Mouse (Mus musculus) embryonic facial prominence, embryonic 12.5 days (tissue): ENCODE measurements around the gene Ptx4. TPM values are rescaled to one million over a fixed set of nuclear protein-coding genes. Genes with fewer than 3 reads are reported as not detected.
"Not testable (repeated sequence)": the region's sequence is repeated elsewhere in the genome, so short reads cannot be mapped to it uniquely, and the experiment has no call there.

Experiments used
- ATAC-seq: fragments of 200-750 bp; cut with Nextera tagmentation; 2 replicates; pipeline ENCODE4 v1.8.0; 2017; ENCODE audit not compliant: insufficient number of reproducible peaks, insufficient read depth, low FRiP score, low TSS enrichment
- H3K27ac ChIP-seq: fragments of 300-500 bp; sonication (generic); 2 replicates; pipeline ENCODE4 v1.5.1; 2016; ENCODE audit warnings: mild to moderate bottlenecking
- H3K27me3 ChIP-seq: fragments of 300-500 bp; sonication (generic); 2 replicates; pipeline ENCODE4 v1.6.1; 2016; ENCODE audit warnings: mild to moderate bottlenecking, moderate library complexity
- H3K36me3 ChIP-seq: fragments of 300-500 bp; sonication (generic); 2 replicates; pipeline ENCODE4 v1.6.1; 2016; ENCODE audit warnings: mild to moderate bottlenecking
- H3K4me1 ChIP-seq: fragments of 300-500 bp; sonication (generic); 2 replicates; pipeline ENCODE4 v1.6.1; 2016
- H3K4me2 ChIP-seq: fragments of 300-500 bp; sonication (generic); replicated peaks from 2 replicates; pipeline ENCODE4 v1.6.1; 2016; ENCODE audit warnings: mild to moderate bottlenecking, moderate library complexity
- H3K4me3 ChIP-seq: fragments of 300-500 bp; sonication (generic); 2 replicates; pipeline ENCODE4 v1.5.1; 2016; ENCODE audit warnings: mild to moderate bottlenecking
- H3K9ac ChIP-seq: fragments of 300-500 bp; sonication (generic); 2 replicates; pipeline ENCODE4 v1.6.1; 2016; ENCODE audit warnings: mild to moderate bottlenecking, moderate library complexity
- H3K9me3 ChIP-seq: fragments of 300-500 bp; sonication (generic); 2 replicates; pipeline ENCODE4 v1.6.1; 2016; ENCODE audit warnings: mild to moderate bottlenecking, moderate library complexity
- WGBS: fragments of 180-500 bp; shearing (Covaris S2); methylation state at CpG from one replicate; pipeline ENCODE4 v1.1.7; 2016; 5-methylcytosine and 5-hydroxymethylcytosine counted together
- polyA plus RNA-seq: library from polyadenylated mRNA; unstranded; fragments of >200 nt; fragmentation: Nextera tagmentation; extraction: Ambion mirVana; gene quantifications from 2 replicates; pipeline ENCODE4 v1.2.1, GENCODE M21; 2016

Gene Ptx4
- polyA plus RNA-seq, 1 experiment from 2014 or later, result 0.88 TPM

- Histone ChIP-seq H3K4me2 (peak within 1 kb of the TSS; percentile 83), H3K27me3 (no peaks in the 10 kb centered on the region), H3K9me3 (no peaks in the 10 kb centered on the region), H3K36me3 (peaks cover 14% of the 10 kb centered on the region), H3K4me3 (peak within 1 kb of the TSS; percentile 55), H3K9ac (peak within 1 kb of the TSS; percentile 72), H3K27ac (peak within 1 kb of the TSS; percentile 90), H3K4me1 (peaks cover 7% of the 10 kb centered on the region)
- WGBS, result 4% methylated on average over 40 of the region's 40 CpGs
- ATAC-seq, result peak; percentile 83
These were observed 4.7 kb upstream of the Ptx4 start, which contains the start of gene Telo2 for GRCm38 (mm10) chr17:25115664-25116432. Gene Telo2 (minus strand): TSS chr17:25115967.

GRCm38 (mm10) chr17:25117263-25117662 lies 3.3 kb upstream of the Ptx4 start:
- Histone ChIP-seq H3K27me3 (no peaks in the 10 kb centered on the region), H3K9ac (no peak overlapping the region), H3K27ac (no peak overlapping the region), H3K9me3 (no peaks in the 10 kb centered on the region), H3K36me3 (peaks cover 11% of the 10 kb centered on the region), H3K4me3 (no peak overlapping the region), H3K4me1 (peaks cover 7% of the 10 kb centered on the region), H3K4me2 (no peak overlapping the region)
- ATAC-seq, result no peak
- WGBS, result 32% methylated on average over 4 of the region's 4 CpGs

GRCm38 (mm10) chr17:25123979-25124378 lies 3.4 kb downstream of the Ptx4 start:
- Histone ChIP-seq H3K27me3 (0 out of 2 replicates have a peak, but pooled peaks cover 3% of the 10 kb centered on the region), H3K36me3 (no peaks in the 10 kb centered on the region), H3K9me3 (no peaks in the 10 kb centered on the region), H3K9ac (no peak overlapping the region), H3K4me3 (no peak overlapping the region), H3K4me1 (no peaks in the 10 kb centered on the region; the same call in 1 of the 2 replicates), H3K4me2 (no peak overlapping the region), H3K27ac (no peak overlapping the region)
- 29% methylated on average over 7 of the region's 7 CpGs for WGBS
- no peak for ATAC-seq

- H3K4me3 ChIP-seq, H3K9ac ChIP-seq, H3K36me3 ChIP-seq, H3K4me1 ChIP-seq, H3K27me3 ChIP-seq, H3K9me3 ChIP-seq, ATAC-seq, H3K4me2 ChIP-seq, H3K27ac ChIP-seq: not testable (repeated sequence)
- 63% methylated on average over 3 of the region's 3 CpGs for WGBS
These were observed 5.0 kb downstream of the Ptx4 start for GRCm38 (mm10) chr17:25125442-25126060.

DNA sequence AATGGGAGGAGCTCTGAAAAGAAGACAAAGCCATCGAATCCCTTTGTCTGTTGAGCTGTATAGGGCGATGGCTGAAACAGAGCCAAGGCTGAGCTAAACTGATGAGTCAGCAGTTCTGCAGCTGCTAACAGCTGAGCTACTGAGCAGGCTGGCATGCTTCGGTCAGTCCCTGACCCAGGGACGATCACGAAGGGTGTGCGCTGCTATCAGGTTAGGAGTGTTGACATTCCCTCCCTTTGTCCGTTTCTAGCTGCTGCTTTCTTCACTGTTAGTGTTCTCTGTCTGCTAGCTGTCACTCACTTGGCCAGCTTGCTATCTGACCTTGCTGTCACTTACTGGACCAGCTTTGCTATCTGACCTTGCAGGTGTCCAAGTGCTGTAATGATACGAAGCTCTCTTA lies 6.5 kb downstream of the Ptx4 start:
- 0 out of 2 replicates have a peak, but pooled peaks cover 3% of the 10 kb centered on the region for H3K27me3 ChIP-seq
- no peak overlapping the region for H3K4me2 ChIP-seq
- H3K36me3 ChIP-seq, result no peaks in the 10 kb centered on the region
- no peaks in the 10 kb centered on the region for H3K9me3 ChIP-seq
- no peak overlapping the region for H3K27ac ChIP-seq
- no peaks in the 10 kb centered on the region for H3K4me1 ChIP-seq
- WGBS, result 66% methylated on average over 8 of the region's 8 CpGs
- H3K9ac ChIP-seq, result no peak overlapping the region
- ATAC-seq, result no peak
- no peak overlapping the region for H3K4me3 ChIP-seq

- Histone ChIP-seq H3K27ac (no peak overlapping the region), H3K4me1 (no peaks in the 10 kb centered on the region), H3K9me3 (no peaks in the 10 kb centered on the region), H3K27me3 (0 out of 2 replicates have a peak, but pooled peaks cover 3% of the 10 kb centered on the region), H3K9ac (no peak overlapping the region), H3K4me3 (no peak overlapping the region), H3K36me3 (no peaks in the 10 kb centered on the region), H3K4me2 (no peak overlapping the region)
- ATAC-seq, result no peak
- WGBS, result 78% methylated on average over 9 of the region's 9 CpGs
These were observed 7.1 kb downstream of the Ptx4 start for GRCm38 (mm10) chr17:25127681-25128080.

DNA sequence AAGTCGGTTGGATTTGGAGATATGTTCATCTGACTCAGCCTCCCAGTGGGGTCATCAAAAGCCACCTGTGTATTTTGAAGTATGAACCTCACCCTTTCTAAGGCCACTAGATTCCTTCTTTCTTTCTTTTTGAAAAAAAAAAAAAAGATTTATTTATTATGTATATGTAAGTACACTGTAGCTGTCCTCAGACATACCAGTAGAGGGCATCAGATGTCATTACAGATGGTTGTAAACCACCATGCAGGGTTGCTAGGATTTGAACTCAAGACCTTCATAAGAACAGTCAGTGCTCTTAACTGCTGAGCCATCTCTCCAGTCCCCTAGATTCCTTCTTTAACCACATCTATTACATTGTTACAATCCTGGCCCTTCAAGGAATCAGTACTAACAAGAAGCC lies 9.5 kb downstream of the Ptx4 start:
- WGBS, result 78% methylated on average over 1 of the region's 1 CpGs
- H3K27me3 ChIP-seq, result no peaks in the 10 kb centered on the region
- no peak overlapping the region for H3K9ac ChIP-seq
- no peak overlapping the region for H3K27ac ChIP-seq
- no peak overlapping the region for H3K4me3 ChIP-seq
- H3K9me3 ChIP-seq, result no peaks in the 10 kb centered on the region
- no peak overlapping the region for H3K4me2 ChIP-seq
- no peak for ATAC-seq
- H3K36me3 ChIP-seq, result no peaks in the 10 kb centered on the region
- peaks cover 10% of the 10 kb centered on the region for H3K4me1 ChIP-seq

GRCm38 (mm10) chr17:25133275-25133698 lies 12.7 kb downstream of the Ptx4 start, which contains the start of gene Clcn7:
Gene Clcn7 (plus strand): TSS chr17:25133391.
- H3K9ac ChIP-seq, result peak within 1 kb of the TSS; percentile 75
- peak; percentile 90 for ATAC-seq

DNA sequence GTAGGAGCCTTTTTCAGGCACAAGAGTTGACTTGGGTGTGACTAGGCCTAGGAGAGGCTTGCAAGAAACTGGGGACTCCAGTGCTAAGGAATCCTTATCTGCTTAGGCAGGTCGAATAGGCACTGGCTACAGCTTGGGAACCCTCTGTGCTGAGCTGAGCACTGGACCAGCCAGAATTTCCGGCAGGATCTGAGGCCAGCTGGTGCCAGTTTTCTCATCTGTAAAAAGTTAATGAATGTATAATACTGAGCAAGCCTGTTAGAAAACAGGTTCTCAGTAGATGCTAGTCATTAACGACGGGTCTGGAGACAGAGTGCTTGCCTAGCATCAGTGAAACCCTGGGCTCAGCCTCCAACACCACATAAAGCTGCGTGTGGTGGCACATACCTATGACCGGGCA lies 15.1 kb downstream of the Ptx4 start:
- WGBS, result 82% methylated on average over 6 of the region's 6 CpGs
- Histone ChIP-seq H3K4me3 (no peak overlapping the region), H3K9ac (no peak overlapping the region), H3K27me3 (no peaks in the 10 kb centered on the region), H3K4me2 (no peak overlapping the region), H3K4me1 (peaks cover 10% of the 10 kb centered on the region), H3K9me3 (no peaks in the 10 kb centered on the region), H3K27ac (no peak overlapping the region), H3K36me3 (0 out of 2 replicates have a peak, but pooled peaks cover 8% of the 10 kb centered on the region)
- ATAC-seq, result no peak

More at GRCm38 (mm10) chr17:25133275-25133698, 12.7 kb downstream of the Ptx4 start, which contains the start of gene Clcn7:
- H3K4me1 ChIP-seq, result peaks cover 10% of the 10 kb centered on the region
- peak within 1 kb of the TSS; percentile 26; the same call in 1 of the 2 replicates for H3K27ac ChIP-seq
- H3K27me3 ChIP-seq, result no peaks in the 10 kb centered on the region
- peak within 1 kb of the TSS; percentile 77 for H3K4me3 ChIP-seq
- peak within 1 kb of the TSS; percentile 72 for H3K4me2 ChIP-seq
- 0 out of 2 replicates have a peak, but pooled peaks cover 8% of the 10 kb centered on the region for H3K36me3 ChIP-seq
- WGBS, result under 1% methylated on average over 40 of the region's 40 CpGs
- H3K9me3 ChIP-seq, result no peaks in the 10 kb centered on the region

DNA sequence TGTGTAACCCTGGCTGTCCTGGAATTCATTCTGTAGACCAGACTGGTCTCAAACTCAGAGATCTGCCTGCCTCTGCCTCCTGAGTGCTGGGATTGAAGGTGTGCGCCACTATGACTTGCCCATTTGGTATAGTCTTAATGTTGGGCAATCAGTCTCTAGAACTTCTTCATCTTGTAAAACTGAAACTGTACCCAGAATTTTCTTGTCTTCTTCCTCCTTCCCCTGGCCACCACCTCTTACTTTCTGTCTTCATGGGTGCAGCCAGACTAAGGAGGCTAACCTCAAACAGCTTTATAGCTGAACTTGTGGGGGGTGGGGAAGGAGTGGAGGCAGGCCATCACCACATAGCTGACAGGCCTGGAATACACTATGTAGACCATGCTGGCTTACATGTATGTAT lies 18.2 kb downstream of the Ptx4 start:
- peaks cover 12% of the 10 kb centered on the region; the same call in 1 of the 2 replicates for H3K36me3 ChIP-seq
- no peaks in the 10 kb centered on the region for H3K9me3 ChIP-seq
- no peak overlapping the region for H3K4me3 ChIP-seq
- H3K27ac ChIP-seq, result no peak overlapping the region
- no peaks in the 10 kb centered on the region for H3K27me3 ChIP-seq
- H3K9ac ChIP-seq, result no peak overlapping the region
- 94% methylated on average over 1 of the region's 1 CpGs for WGBS
- ATAC-seq, result no peak
- H3K4me2 ChIP-seq, result no peak overlapping the region
- peaks cover 10% of the 10 kb centered on the region for H3K4me1 ChIP-seq

GRCm38 (mm10) chr17:25139960-25140359 lies 19.4 kb downstream of the Ptx4 start:
- 64% methylated on average over 4 of the region's 4 CpGs for WGBS
- no peak overlapping the region for H3K27ac ChIP-seq
- no peaks in the 10 kb centered on the region for H3K4me1 ChIP-seq
- H3K27me3 ChIP-seq, result no peaks in the 10 kb centered on the region
- H3K9me3 ChIP-seq, result no peaks in the 10 kb centered on the region
- no peak overlapping the region for H3K4me2 ChIP-seq
- peaks cover 12% of the 10 kb centered on the region; the same call in 1 of the 2 replicates for H3K36me3 ChIP-seq
- no peak overlapping the region for H3K9ac ChIP-seq
- ATAC-seq, result no peak
- no peak overlapping the region for H3K4me3 ChIP-seq

DNA sequence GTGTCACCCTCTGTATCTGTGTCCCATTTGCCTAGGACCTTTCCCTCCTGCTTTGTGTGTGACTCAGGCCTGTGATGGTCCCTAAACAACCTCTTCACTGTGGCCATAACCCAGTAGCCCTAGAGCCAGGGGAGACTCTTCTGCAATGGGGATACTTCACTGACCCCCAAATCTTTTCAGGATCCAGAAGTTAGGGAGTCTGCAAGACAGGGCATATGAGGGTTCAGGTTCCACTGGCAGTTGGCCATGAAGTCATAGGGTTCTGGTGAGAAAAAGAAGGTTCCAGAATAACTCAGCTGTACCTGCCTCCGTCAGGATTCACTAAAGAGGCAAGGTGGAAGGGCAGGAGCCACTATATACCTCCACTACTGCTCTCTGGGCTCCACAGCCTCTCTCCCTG lies 41.6 kb downstream of the Ptx4 start, which contains the start of gene Ccdc154:
Gene Ccdc154, plus strand, starts transcription at position 301 of the 400 bp plus-strand sequence.
- Histone ChIP-seq H3K4me3 (no peak within 1 kb of the TSS), H3K4me1 (no peaks in the 10 kb centered on the region), H3K36me3 (peaks cover 30% of the 10 kb centered on the region), H3K9me3 (no peaks in the 10 kb centered on the region), H3K9ac (no peak within 1 kb of the TSS), H3K27ac (no peak within 1 kb of the TSS), H3K4me2 (no peak within 1 kb of the TSS), H3K27me3 (no peaks in the 10 kb centered on the region)
- no peak for ATAC-seq
- 74% methylated on average over 1 of the region's 1 CpGs for WGBS
